ENCODE assay signal across 18 mouse cellular contexts in genomic region chr4:154702186-154702585, GRCm38 (mm10). TPM values are rescaled to one million over a fixed set of nuclear protein-coding genes. Genes with fewer than 3 reads are reported as not detected.
"Had no signal": no experiment of that assay in that cellular context is flagged by ENCODE, and none has a peak within 500 bp of the region (broad histone marks: within the 10 kb centered on the region; RNA-seq: fewer than 3 reads in every experiment).

No protein-coding gene starts in this region.

- H3K36me3 ChIP-seq: kidney, embryonic 15.5 days; liver, embryonic 15.5 days; midbrain, embryonic 15.5 days; neural tube, embryonic 12.5 days; stomach, embryonic 15.5 days had no signal

- DNase-seq: kidney, adult 2 months; kidney, postnatal 25 days; lung, embryonic 14.5 days; lung, postnatal 14 days; right cerebral cortex, postnatal 14 days; thymus, postnatal 4 days had no signal

- H3K4me2 ChIP-seq: kidney, embryonic 15.5 days; liver, embryonic 15.5 days; lung, embryonic 14.5 days; midbrain, embryonic 11.5 days; midbrain, embryonic 15.5 days; neural tube, embryonic 12.5 days; stomach, embryonic 15.5 days had no signal

- H3K27me3 ChIP-seq: midbrain, embryonic 15.5 days; neural tube, embryonic 12.5 days; stomach, embryonic 15.5 days had no signal

- H3K4me3 ChIP-seq: kidney, embryonic 15.5 days; left cerebral cortex, adult 2 months; liver, embryonic 15.5 days; megakaryocyte, embryonic 14.5 days; midbrain, embryonic 15.5 days; neural tube, embryonic 12.5 days; stomach, embryonic 15.5 days had no signal

- H3K9me3 ChIP-seq: kidney, embryonic 15.5 days; liver, embryonic 15.5 days; megakaryocyte, embryonic 14.5 days; midbrain, embryonic 15.5 days; neural tube, embryonic 12.5 days; stomach, embryonic 15.5 days had no signal

- H3K9ac ChIP-seq: kidney, embryonic 15.5 days; liver, embryonic 15.5 days; lung, embryonic 14.5 days; midbrain, embryonic 15.5 days; neural tube, embryonic 12.5 days; stomach, embryonic 15.5 days had no signal

- H3K27ac ChIP-seq: kidney, embryonic 15.5 days; left cerebral cortex, adult 2 months; liver, embryonic 15.5 days; macrophage; midbrain, embryonic 15.5 days; neural tube, embryonic 12.5 days; stomach, embryonic 15.5 days had no signal

- ATAC-seq: midbrain, embryonic 15.5 days had no signal

- H3K4me1 ChIP-seq: liver, embryonic 15.5 days; neural tube, embryonic 12.5 days; stomach, embryonic 15.5 days had no signal

RNA-seq across cellular contexts. Expression of gene Actrt2, which starts 34.5 kb away (rescaled TPM):
- polyA plus RNA-seq: kidney, embryonic 15.5 days; limb, embryonic 11.5 days; liver, adult 2 months; liver, embryonic 15.5 days; lung, embryonic 14.5 days; macrophage; midbrain, embryonic 11.5 days; midbrain, embryonic 15.5 days; neural tube, embryonic 12.5 days; spleen, adult 2 months; stomach, embryonic 15.5 days had no signal
